Mouse (Mus musculus): Measurements from ENCODE around the gene Pdrg1. TPM values are rescaled to one million over a fixed set of nuclear protein-coding genes. Genes with fewer than 3 reads are reported as not detected.

Pdrg1 gene
- polyA plus RNA-seq, 1 experiment from 2014 or later, result 108 TPM

DNA sequence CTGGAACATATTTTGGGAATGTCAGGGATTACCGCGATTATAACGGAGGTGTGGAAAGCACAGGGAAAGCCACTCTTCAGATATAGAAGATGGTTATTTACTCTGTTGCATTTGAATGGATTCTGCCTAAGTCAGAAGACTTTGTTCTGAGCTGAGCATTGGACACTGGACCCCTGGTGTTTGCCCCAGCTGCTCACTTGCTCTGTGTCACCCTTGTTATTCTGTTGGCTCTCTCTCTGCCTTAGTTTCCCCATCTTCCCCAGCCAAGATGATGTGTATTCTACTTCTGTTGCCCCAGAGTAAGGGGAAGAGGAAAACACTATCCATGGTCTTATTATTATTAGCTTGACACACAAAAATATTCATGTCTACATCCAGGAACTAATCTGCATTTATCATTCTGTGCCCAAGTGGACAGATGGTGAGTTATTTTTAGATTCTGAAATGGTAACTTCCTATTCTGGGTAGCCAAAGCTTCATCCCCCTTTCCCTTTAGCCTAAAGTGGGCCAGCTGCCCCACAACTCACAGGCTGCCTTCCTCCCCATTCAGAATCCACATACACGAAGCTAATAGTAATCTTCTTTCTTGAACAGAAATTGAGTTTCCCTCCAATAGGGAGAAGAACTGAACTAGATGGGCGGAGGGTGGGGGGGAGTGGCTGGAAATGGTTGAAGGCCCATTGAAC is 18.5 kb upstream of the Pdrg1 start:
- peaks cover 15% of the 10 kb centered on the region for H3K4me1 ChIP-seq (ENCODE audit: control insufficient read depth, insufficient read depth, low read length)
- H3K27me3 ChIP-seq (replicated peaks; ENCODE audit: control insufficient read depth, insufficient read depth, low read length), result peaks cover 11% of the 10 kb centered on the region; the same call in 1 of the 2 replicates
- no peaks in the 10 kb centered on the region for H3K36me3 ChIP-seq (ENCODE audit: control insufficient read depth, insufficient read depth, low read length)
- ATAC-seq, result no peak
- DNase-seq (ENCODE audit: low spot score), result peak; percentile 70
- peak overlapping the region; percentile 63 for H3K4me3 ChIP-seq (ENCODE audit: low read depth, low read length)
- H3K9ac ChIP-seq (ENCODE audit: low read length), result peak overlapping the region; percentile 73
- H3K9me3 ChIP-seq (replicated peaks; ENCODE audit: control insufficient read depth, low read length), result no peaks in the 10 kb centered on the region
- peak overlapping the region; percentile 73 for H3K4me2 ChIP-seq (ENCODE audit: low read length)
- WGBS, result 66% methylated on average over 5 of the region's 5 CpGs
- H3K27ac ChIP-seq (ENCODE audit: low read depth, low read length), result peak overlapping the region; percentile 39; the same call in 1 of the 2 replicates

DNA sequence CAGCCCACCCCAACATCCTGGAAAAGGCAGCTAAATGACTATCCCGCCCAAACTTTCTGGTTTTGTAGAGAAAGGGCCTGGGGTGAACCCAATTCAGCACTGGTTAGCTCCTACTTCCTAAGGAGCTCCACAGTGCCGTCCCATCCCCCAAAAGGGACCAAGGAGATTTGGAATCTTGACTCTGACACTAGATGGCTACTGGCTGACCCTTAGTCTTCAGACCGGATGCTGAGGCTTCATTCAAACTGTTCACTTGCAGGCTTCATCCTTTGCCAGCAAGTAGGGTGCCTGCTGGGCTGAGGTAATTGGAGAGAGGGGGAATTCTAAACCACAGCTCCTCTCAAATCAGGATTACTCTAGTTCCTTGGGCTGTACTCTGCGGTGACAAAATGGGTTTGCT is 17.7 kb upstream of the Pdrg1 start:
- DNase-seq (ENCODE audit: low spot score), result no peak
- peak overlapping the region; percentile 63 for H3K4me3 ChIP-seq (ENCODE audit: low read depth, low read length)
- peaks cover 15% of the 10 kb centered on the region for H3K4me1 ChIP-seq (ENCODE audit: control insufficient read depth, insufficient read depth, low read length)
- H3K9ac ChIP-seq (ENCODE audit: low read length), result peak overlapping the region; percentile 73
- H3K4me2 ChIP-seq (ENCODE audit: low read length), result peak overlapping the region; percentile 73
- ATAC-seq, result no peak
- H3K27ac ChIP-seq (ENCODE audit: low read depth, low read length), result 0 out of 2 replicates have a peak overlapping the region, but pooled peaks have one; percentile 39
- WGBS, result 6% methylated on average over 4 of the region's 4 CpGs
- H3K9me3 ChIP-seq (replicated peaks; ENCODE audit: control insufficient read depth, low read length), result no peaks in the 10 kb centered on the region
- no peaks in the 10 kb centered on the region for H3K36me3 ChIP-seq (ENCODE audit: control insufficient read depth, insufficient read depth, low read length)
- peaks cover 11% of the 10 kb centered on the region; the same call in 1 of the 2 replicates for H3K27me3 ChIP-seq (replicated peaks; ENCODE audit: control insufficient read depth, insufficient read depth, low read length)

DNA sequence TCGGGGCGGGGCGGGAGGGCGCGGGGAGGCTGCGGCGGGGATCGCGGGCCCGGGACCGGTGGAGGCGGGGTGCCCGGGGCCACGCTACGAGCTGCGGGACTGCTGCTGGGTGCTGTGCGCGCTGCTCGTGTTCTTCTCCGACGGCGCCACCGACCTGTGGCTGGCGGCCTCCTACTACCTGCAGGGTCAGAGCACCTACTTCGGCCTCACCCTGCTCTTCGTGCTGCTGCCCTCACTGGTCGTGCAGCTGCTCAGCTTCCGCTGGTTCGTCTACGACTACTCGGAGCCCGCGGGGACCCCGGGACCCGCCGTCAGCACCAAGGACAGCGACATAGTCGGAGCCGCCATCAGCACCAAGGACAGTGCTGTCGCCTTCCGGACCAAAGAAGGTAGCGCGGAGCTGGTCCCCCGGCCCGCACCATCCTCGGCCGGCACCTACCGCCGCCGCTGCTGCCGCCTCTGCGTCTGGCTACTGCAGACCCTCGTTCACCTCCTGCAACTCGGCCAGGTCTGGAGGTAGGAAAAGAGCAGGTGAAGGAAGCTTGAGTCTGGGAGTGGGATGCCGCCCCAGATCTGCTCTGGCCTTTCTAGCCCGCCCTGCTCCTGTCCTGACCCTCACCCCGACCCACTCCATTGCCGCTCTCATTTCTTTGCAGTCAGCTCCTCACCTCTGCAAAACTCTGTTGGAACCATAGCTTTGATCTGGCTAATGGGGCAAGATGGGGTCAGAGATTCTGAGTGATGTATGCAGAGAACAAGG is 17.0 kb upstream of the Pdrg1 start:
- H3K9me3 ChIP-seq (replicated peaks; ENCODE audit: control insufficient read depth, low read length), result no peaks in the 10 kb centered on the region
- peak overlapping the region; percentile 73 for H3K4me2 ChIP-seq (ENCODE audit: low read length)
- H3K27ac ChIP-seq (ENCODE audit: low read depth, low read length), result peak overlapping the region; percentile 61
- H3K9ac ChIP-seq (ENCODE audit: low read length), result peak overlapping the region; percentile 73
- peak overlapping the region; percentile 63 for H3K4me3 ChIP-seq (ENCODE audit: low read depth, low read length)
- 2% methylated on average over 40 of the region's 58 CpGs for WGBS
- ATAC-seq (peak; percentile 63), DNase-seq (ENCODE audit: low spot score) (peak; percentile 65)
- peaks cover 11% of the 10 kb centered on the region; the same call in 1 of the 2 replicates for H3K27me3 ChIP-seq (replicated peaks; ENCODE audit: control insufficient read depth, insufficient read depth, low read length)
- H3K4me1 ChIP-seq (ENCODE audit: control insufficient read depth, insufficient read depth, low read length), result peaks cover 15% of the 10 kb centered on the region
- no peaks in the 10 kb centered on the region for H3K36me3 ChIP-seq (ENCODE audit: control insufficient read depth, insufficient read depth, low read length)

DNA sequence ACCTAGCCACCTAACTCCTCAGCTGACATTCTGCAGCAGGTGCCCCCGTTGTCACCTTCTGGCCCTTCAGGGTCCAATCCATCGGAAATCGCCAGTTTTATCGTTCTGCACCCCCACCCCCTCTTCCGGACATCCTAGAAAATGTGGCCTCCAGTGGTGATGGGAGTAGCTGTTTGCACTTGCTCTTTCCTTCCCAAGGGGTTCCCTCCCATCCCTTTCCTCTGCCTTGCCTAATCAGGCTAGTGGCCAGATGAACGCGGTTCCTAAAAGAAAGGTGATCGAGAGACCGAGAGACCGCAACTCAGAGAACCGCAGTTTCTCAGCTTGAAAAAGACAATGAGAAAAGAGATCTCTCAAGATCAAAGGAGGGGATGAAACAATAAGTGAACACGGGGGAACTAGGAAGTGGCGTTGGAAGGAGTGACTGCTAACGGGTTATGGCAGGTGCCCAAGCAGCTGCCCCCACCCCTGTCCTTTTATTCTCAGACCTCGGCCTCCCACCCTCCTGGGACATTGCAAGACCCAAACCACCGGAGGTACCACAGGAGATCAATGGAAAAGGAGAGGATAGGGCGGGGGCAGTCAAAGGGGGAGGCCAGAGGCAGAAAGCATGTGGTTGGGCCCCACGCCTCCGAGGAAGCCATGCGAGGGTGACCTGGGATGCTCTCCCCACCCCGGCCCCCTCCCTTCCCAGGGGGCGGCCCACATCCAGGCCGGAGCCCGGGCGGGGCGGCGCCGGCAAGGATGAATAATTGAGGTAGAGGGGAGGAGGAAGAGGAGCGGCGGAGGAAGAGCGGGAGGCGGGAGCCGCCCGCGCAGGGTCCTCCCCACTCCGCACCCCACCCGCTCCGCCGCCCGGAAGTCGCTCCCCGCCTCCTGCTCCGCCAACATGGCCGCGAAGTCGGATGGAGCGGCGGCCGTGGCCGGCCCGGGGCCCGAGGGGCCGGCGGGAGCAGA is 16.2 kb upstream of the Pdrg1 start, which contains the start of gene Xkr7:
Xkr7 (plus strand) TSS at position 727 of the 957 bp plus-strand sequence.
- Histone ChIP-seq H3K9me3 (replicated peaks; ENCODE audit: control insufficient read depth, low read length) (no peaks in the 10 kb centered on the region), H3K27ac (ENCODE audit: low read depth, low read length) (peak within 1 kb of the TSS; percentile 61), H3K4me1 (ENCODE audit: control insufficient read depth, insufficient read depth, low read length) (peaks cover 15% of the 10 kb centered on the region), H3K4me3 (ENCODE audit: low read depth, low read length) (peak within 1 kb of the TSS; percentile 63), H3K36me3 (ENCODE audit: control insufficient read depth, insufficient read depth, low read length) (no peaks in the 10 kb centered on the region), H3K4me2 (ENCODE audit: low read length) (peak within 1 kb of the TSS; percentile 73), H3K9ac (ENCODE audit: low read length) (peak within 1 kb of the TSS; percentile 73), H3K27me3 (replicated peaks; ENCODE audit: control insufficient read depth, insufficient read depth, low read length) (peaks cover 11% of the 10 kb centered on the region; the same call in 1 of the 2 replicates)
- ATAC-seq (peak; percentile 84), DNase-seq (ENCODE audit: low spot score) (peak; percentile 69)
- WGBS, result 1% methylated on average over 22 of the region's 54 CpGs

DNA sequence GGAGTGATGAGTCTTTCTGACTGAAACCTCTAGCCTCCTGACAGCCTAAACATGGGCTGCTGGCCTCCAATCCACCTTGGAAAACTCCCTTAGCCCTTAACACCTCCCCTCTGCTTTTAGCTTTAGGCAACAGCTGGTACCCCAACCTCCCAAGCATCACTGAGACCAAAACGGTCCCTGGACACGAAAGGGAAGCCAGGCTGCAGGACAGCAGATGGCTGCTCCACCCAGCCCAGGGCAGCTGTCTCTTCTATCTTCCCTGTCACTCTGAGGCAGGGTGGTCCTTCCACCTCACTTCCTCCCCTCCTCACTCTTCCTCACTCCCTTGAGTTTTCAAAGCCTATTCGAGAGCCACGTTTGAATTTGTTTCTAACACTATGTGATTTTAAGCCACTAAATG is 15.2 kb upstream of the Pdrg1 start:
- Histone ChIP-seq H3K9me3 (replicated peaks; ENCODE audit: control insufficient read depth, low read length) (no peaks in the 10 kb centered on the region), H3K27me3 (replicated peaks; ENCODE audit: control insufficient read depth, insufficient read depth, low read length) (peaks cover 11% of the 10 kb centered on the region; the same call in 1 of the 2 replicates), H3K27ac (ENCODE audit: low read depth, low read length) (no peak overlapping the region), H3K4me1 (ENCODE audit: control insufficient read depth, insufficient read depth, low read length) (peaks cover 15% of the 10 kb centered on the region), H3K9ac (ENCODE audit: low read length) (no peak overlapping the region), H3K36me3 (ENCODE audit: control insufficient read depth, insufficient read depth, low read length) (no peaks in the 10 kb centered on the region), H3K4me3 (ENCODE audit: low read depth, low read length) (no peak overlapping the region), H3K4me2 (ENCODE audit: low read length) (no peak overlapping the region)
- ATAC-seq, result no peak
- no peak for DNase-seq (ENCODE audit: low spot score)
- WGBS, result 28% methylated on average over 4 of the region's 4 CpGs

DNA sequence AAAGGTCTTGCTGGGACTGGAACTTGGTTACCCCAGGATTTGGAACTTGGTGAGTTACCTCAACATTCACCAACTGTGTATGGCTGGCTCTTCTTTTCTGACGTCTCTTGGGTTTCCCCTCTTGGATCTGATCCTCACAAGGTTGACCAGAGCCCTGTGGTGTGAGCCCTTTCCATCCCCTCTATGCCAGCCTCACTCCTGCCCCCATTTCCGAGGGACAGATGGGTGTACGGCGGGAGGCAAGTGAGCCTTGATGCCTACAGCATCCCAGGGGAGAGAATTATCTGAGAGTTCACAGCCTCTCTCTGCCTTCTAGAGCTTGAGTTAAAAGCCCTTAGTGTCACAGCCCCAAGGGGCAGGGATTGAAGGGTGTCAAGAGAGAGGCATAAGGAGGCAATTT is 12.3 kb upstream of the Pdrg1 start:
- Histone ChIP-seq H3K27ac (ENCODE audit: low read depth, low read length) (no peak overlapping the region), H3K4me2 (ENCODE audit: low read length) (no peak overlapping the region), H3K4me3 (ENCODE audit: low read depth, low read length) (no peak overlapping the region), H3K27me3 (replicated peaks; ENCODE audit: control insufficient read depth, insufficient read depth, low read length) (peaks cover 7% of the 10 kb centered on the region; the same call in 1 of the 2 replicates), H3K9ac (ENCODE audit: low read length) (no peak overlapping the region), H3K4me1 (ENCODE audit: control insufficient read depth, insufficient read depth, low read length) (peaks cover 3% of the 10 kb centered on the region; the same call in 1 of the 2 replicates), H3K36me3 (ENCODE audit: control insufficient read depth, insufficient read depth, low read length) (no peaks in the 10 kb centered on the region), H3K9me3 (replicated peaks; ENCODE audit: control insufficient read depth, low read length) (no peaks in the 10 kb centered on the region)
- ATAC-seq (no peak), DNase-seq (ENCODE audit: low spot score) (no peak)
- 67% methylated on average over 4 of the region's 4 CpGs for WGBS

DNA sequence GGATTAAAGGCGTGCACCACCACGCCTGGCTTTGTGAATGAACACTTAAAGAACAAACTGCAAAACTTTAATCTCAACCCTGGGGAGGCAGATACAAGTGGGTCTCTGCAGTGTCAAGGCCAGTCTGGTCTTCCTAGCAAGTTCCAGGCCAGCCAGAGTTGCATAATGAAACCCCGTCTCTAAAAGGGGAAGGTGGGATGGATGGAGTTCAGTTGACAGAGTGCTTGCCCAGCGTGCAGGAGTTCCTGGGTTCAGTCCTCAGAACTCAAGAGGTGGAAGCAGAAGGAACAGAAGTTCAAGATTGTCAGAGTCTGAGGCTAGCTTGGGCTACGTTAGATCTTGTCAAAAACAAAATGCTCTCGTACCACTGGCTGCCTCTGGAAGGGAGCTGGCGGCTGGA is 10.8 kb upstream of the Pdrg1 start:
- Histone ChIP-seq H3K4me2 (ENCODE audit: low read length) (no peak overlapping the region), H3K27ac (ENCODE audit: low read depth, low read length) (no peak overlapping the region), H3K36me3 (ENCODE audit: control insufficient read depth, insufficient read depth, low read length) (no peaks in the 10 kb centered on the region), H3K4me1 (ENCODE audit: control insufficient read depth, insufficient read depth, low read length) (peaks cover 2% of the 10 kb centered on the region; the same call in 1 of the 2 replicates), H3K27me3 (replicated peaks; ENCODE audit: control insufficient read depth, insufficient read depth, low read length) (peaks cover 6% of the 10 kb centered on the region; the same call in 1 of the 2 replicates), H3K4me3 (ENCODE audit: low read depth, low read length) (no peak overlapping the region), H3K9me3 (replicated peaks; ENCODE audit: control insufficient read depth, low read length) (no peaks in the 10 kb centered on the region), H3K9ac (ENCODE audit: low read length) (no peak overlapping the region)
- no peak for ATAC-seq
- DNase-seq (ENCODE audit: low spot score), result no peak
- 83% methylated on average over 7 of the region's 7 CpGs for WGBS

DNA sequence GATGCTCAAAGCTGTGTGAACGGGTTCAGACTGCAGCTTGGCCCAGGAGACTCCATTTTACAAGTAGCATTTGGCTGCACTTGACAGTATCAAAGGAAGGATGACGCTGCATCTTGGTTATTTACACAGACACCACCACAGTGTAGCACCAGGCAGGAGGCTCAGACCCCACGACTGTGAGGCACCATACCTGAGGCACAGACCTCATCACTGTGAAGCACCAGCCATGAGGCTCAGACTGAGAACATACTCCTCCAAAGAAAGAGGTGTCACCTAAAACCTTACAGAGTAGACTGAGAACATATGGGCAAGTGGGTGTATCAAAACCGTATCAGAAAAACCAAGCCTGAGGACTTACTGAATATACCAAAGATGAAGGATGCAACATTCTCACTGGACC is 7.6 kb upstream of the Pdrg1 start:
- ATAC-seq, result no peak
- no peak overlapping the region for H3K4me3 ChIP-seq (ENCODE audit: low read depth, low read length)
- no peak overlapping the region for H3K9ac ChIP-seq (ENCODE audit: low read length)
- H3K36me3 ChIP-seq (ENCODE audit: control insufficient read depth, insufficient read depth, low read length), result no peaks in the 10 kb centered on the region
- H3K4me2 ChIP-seq (ENCODE audit: low read length), result no peak overlapping the region
- no peak for DNase-seq (ENCODE audit: low spot score)
- no peaks in the 10 kb centered on the region for H3K9me3 ChIP-seq (replicated peaks; ENCODE audit: control insufficient read depth, low read length)
- H3K27ac ChIP-seq (ENCODE audit: low read depth, low read length), result no peak overlapping the region
- H3K27me3 ChIP-seq (replicated peaks; ENCODE audit: control insufficient read depth, insufficient read depth, low read length), result no peaks in the 10 kb centered on the region
- H3K4me1 ChIP-seq (ENCODE audit: control insufficient read depth, insufficient read depth, low read length), result no peaks in the 10 kb centered on the region
- 68% methylated on average over 4 of the region's 4 CpGs for WGBS

All from forebrain, embryonic 14.5 days (tissue).